Mouse (Mus musculus) limb, embryonic 11.5 days (tissue): ENCODE results near the gene Cubn. TPM values are rescaled to one million over a fixed set of nuclear protein-coding genes. Genes with fewer than 3 reads are reported as not detected.

Experiments
- ATAC-seq: fragments of 200-750 bp; cut with Nextera tagmentation; 2 replicates; pipeline ENCODE4 v1.8.0; 2017; ENCODE audit warnings: low read depth; ENCODE audit not compliant: insufficient number of reproducible peaks, low FRiP score, low TSS enrichment
- DNase-seq: peaks from one replicate; pipeline ENCODE4 v3.0.0-alpha.2; 2015; ENCODE audit warnings: low spot score
- H3K27ac ChIP-seq: fragments of 300-500 bp; sonication (generic); replicated peaks from 2 replicates; pipeline ENCODE4 v1.5.1; 2014; ENCODE audit warnings: low read depth, mild to moderate bottlenecking, low read length
- H3K27me3 ChIP-seq: fragments of 300-500 bp; sonication (generic); 2 replicates; pipeline ENCODE4 v1.6.1; 2014; ENCODE audit warnings: mild to moderate bottlenecking, low read length, mixed read lengths; ENCODE audit not compliant: control insufficient read depth, insufficient read depth
- H3K36me3 ChIP-seq: fragments of 300-500 bp; sonication (generic); 2 replicates; pipeline ENCODE4 v1.6.1; 2014; ENCODE audit warnings: mild to moderate bottlenecking, low read length, moderate library complexity, mixed read lengths; ENCODE audit not compliant: control insufficient read depth, insufficient read depth
- H3K4me1 ChIP-seq: fragments of 300-500 bp; sonication (generic); 2 replicates; pipeline ENCODE4 v1.6.1; 2014; ENCODE audit warnings: low read length, mixed read lengths; ENCODE audit not compliant: control insufficient read depth, insufficient read depth
- H3K4me2 ChIP-seq: fragments of 300-500 bp; sonication (generic); 2 replicates; pipeline ENCODE4 v1.6.1; 2014; ENCODE audit warnings: low read depth, mild to moderate bottlenecking, moderate library complexity; ENCODE audit not compliant: severe bottlenecking
- H3K4me3 ChIP-seq: fragments of 300-500 bp; sonication (generic); 2 replicates; pipeline ENCODE4 v1.5.1; 2014; ENCODE audit warnings: low read depth, low read length
- H3K9ac ChIP-seq: fragments of 300-500 bp; sonication (generic); 2 replicates; pipeline ENCODE4 v1.6.1; 2014; ENCODE audit warnings: mild to moderate bottlenecking, low read length
- H3K9me3 ChIP-seq: fragments of 300-500 bp; sonication (generic); 2 replicates; pipeline ENCODE4 v1.6.1; 2016; ENCODE audit warnings: low read length; ENCODE audit not compliant: control insufficient read depth
- WGBS: fragments of 180-500 bp; shearing (Covaris S2); extraction: QIAGEN DNeasy Blood & Tissue Kit; methylation state at CpG from one replicate; pipeline ENCODE4 v1.1.7; 2014; 5-methylcytosine and 5-hydroxymethylcytosine counted together
- polyA plus RNA-seq: library from polyadenylated mRNA; unstranded; fragments of >200 nt; fragmentation: Nextera tagmentation; extraction: Ambion mirVana; gene quantifications from 2 replicates; pipeline ENCODE4 v1.2.1, GENCODE M21; 2014

Cubn gene
- polyA plus RNA-seq, 1 experiment from 2014 or later: 0.03 TPM

GRCm38 (mm10) chr2:13229686-13230085 lies 261.9 kb downstream of the Cubn start:
- WGBS: 83% methylated on average over 3 of the region's 3 CpGs
- ATAC-seq: no peak

More at GRCm38 (mm10) chr2:13229686-13230085, 261.9 kb downstream of the Cubn start:
- no peak overlapping the region for H3K4me2 ChIP-seq
- no peaks in the 10 kb centered on the region for H3K36me3 ChIP-seq
- H3K9ac ChIP-seq: no peak overlapping the region
- no peak overlapping the region for H3K4me3 ChIP-seq
- no peak for DNase-seq
- no peaks in the 10 kb centered on the region for H3K9me3 ChIP-seq
- H3K4me1 ChIP-seq: peaks cover 9% of the 10 kb centered on the region
- H3K27me3 ChIP-seq: no peaks in the 10 kb centered on the region
- H3K27ac ChIP-seq: no peak overlapping the region

Other genes starting within 250 kb of the Cubn start
- 95.0 and 98.8 TPM in 2 replicates for gene Rsu1, start 220.4 kb downstream of the Cubn start, polyA plus RNA-seq
- 9.3 TPM in 2 replicates for gene Trdmt1, start 52.9 kb upstream of the Cubn start, polyA plus RNA-seq
- 398 and 406 TPM in 2 replicates for gene Vim, start 82.1 kb upstream of the Cubn start, polyA plus RNA-seq